Mouse (Mus musculus) MEL (cell line): Measurements from ENCODE around the gene Unc13a. TPM values are rescaled to one million over a fixed set of nuclear protein-coding genes. Genes with fewer than 3 reads are reported as not detected.
A peak's percentile ranks its signal among the peaks of the same experiment; 100 is the strongest.

Experiments
- DNase-seq: peaks from one replicate; pipeline ENCODE4 v3.0.0; 2011; ENCODE audit warnings: low read depth, low spot score
- H3K27ac ChIP-seq: 2 replicates; pipeline ENCODE4 v1.5.1; 2012; ENCODE audit warnings: low read depth, mild to moderate bottlenecking, control low read depth, low read length, moderate library complexity; ENCODE audit not compliant: control insufficient read depth
- H3K27me3 ChIP-seq, 2 experiments: fragments of 150-350 bp in 1 of 2; sonication (generic) in 1 of 2; 2 replicates each; pipeline ENCODE4 v1.6.1; 2012; ENCODE audit warnings: low read length in 2 of 2, mild to moderate bottlenecking in 2 of 2, improper control_type of control experiment in 1 of 2, moderate library complexity in 1 of 2; ENCODE audit not compliant: insufficient read depth in 2 of 2, control insufficient read depth in 1 of 2
- H3K36me3 ChIP-seq, 2 experiments: 2 replicates each; pipeline ENCODE4 v1.6.1; 2012 to 2014; ENCODE audit warnings: low read length in 2 of 2, improper control_type of control experiment in 1 of 2, inconsistent platforms in 1 of 2, mild to moderate bottlenecking in 1 of 2; ENCODE audit not compliant: insufficient read depth in 2 of 2, control insufficient read depth in 1 of 2
- H3K4me1 ChIP-seq, 2 experiments: fragments of 150-350 bp in 1 of 2; sonication (generic) in 1 of 2; 2 replicates each; pipeline ENCODE4 v1.6.1; 2012; ENCODE audit warnings: low read length in 2 of 2, improper control_type of control experiment in 1 of 2, mild to moderate bottlenecking in 1 of 2; ENCODE audit not compliant: insufficient read depth in 2 of 2, control insufficient read depth in 1 of 2
- H3K4me3 ChIP-seq, 2 experiments: fragments of 150-350 bp in 1 of 2; sonication (generic) in 1 of 2; 2 replicates each; pipeline ENCODE4 v1.5.1; 2012; ENCODE audit warnings: low read depth in 2 of 2, low read length in 2 of 2, mild to moderate bottlenecking in 2 of 2, moderate library complexity in 2 of 2, control low read depth in 1 of 2, improper control_type of control experiment in 1 of 2; ENCODE audit not compliant: control insufficient read depth in 1 of 2, insufficient read depth in 1 of 2
- H3K79me2 ChIP-seq: 2 replicates; pipeline ENCODE4 v1.6.1; 2012; ENCODE audit warnings: mild to moderate bottlenecking, low read length, moderate library complexity; ENCODE audit not compliant: control insufficient read depth, poor library complexity, insufficient read depth
- H3K9ac ChIP-seq: 2 replicates; pipeline ENCODE4 v1.6.1; 2012; ENCODE audit warnings: low read depth, mild to moderate bottlenecking, control low read depth, low read length, moderate library complexity; ENCODE audit not compliant: control insufficient read depth, poor library complexity, severe bottlenecking
- H3K9me3 ChIP-seq: fragments of 150-350 bp; sonication (generic); replicated peaks from 2 replicates; pipeline ENCODE4 v1.6.1; 2012; ENCODE audit warnings: mild to moderate bottlenecking, low read length, improper control_type of control experiment, moderate library complexity; ENCODE audit not compliant: insufficient read depth
- BHLHE40 ChIP-seq: IDR thresholded peaks from 2 replicates; pipeline ENCODE4 v1.6.1; 2012; ENCODE audit warnings: low read depth, mild to moderate bottlenecking, inconsistent platforms, low read length, improper control_type of control experiment, borderline replicate concordance
- CHD1 ChIP-seq: IDR thresholded peaks from 2 replicates; pipeline ENCODE4 v1.6.1; 2012; ENCODE audit warnings: low read depth, mild to moderate bottlenecking, inconsistent platforms, low read length, improper control_type of control experiment
- CHD2 ChIP-seq: IDR thresholded peaks from 2 replicates; pipeline ENCODE4 v1.6.1; 2011; ENCODE audit warnings: low read length, improper control_type of control experiment
- CTCF ChIP-seq, 3 experiments: IDR thresholded peaks in 2 of 3; conservative IDR thresholded peaks in 1 of 3; 2 replicates each; pipeline ENCODE4 v1.5.1; 2011 to 2012; ENCODE audit warnings: low read length in 3 of 3, low read depth in 2 of 3, mild to moderate bottlenecking in 2 of 3, improper control_type of control experiment in 1 of 3, inconsistent platforms in 1 of 3, mixed read lengths in 1 of 3, moderate library complexity in 1 of 3; ENCODE audit not compliant: control insufficient read depth in 1 of 3, insufficient read depth in 1 of 3, poor library complexity in 1 of 3, severe bottlenecking in 1 of 3
- ELF1 ChIP-seq: IDR thresholded peaks from 2 replicates; pipeline ENCODE4 v1.6.1; 2014; ENCODE audit warnings: low read depth, mild to moderate bottlenecking, inconsistent platforms, low read length, improper control_type of control experiment, moderate library complexity
- EP300 ChIP-seq, 2 experiments: IDR thresholded peaks; 2 replicates each; pipeline ENCODE4 v1.6.1; 2011; ENCODE audit warnings: improper control_type of control experiment in 2 of 2, low read length in 2 of 2, low read depth in 1 of 2, mild to moderate bottlenecking in 1 of 2
- ETS1 ChIP-seq: IDR thresholded peaks from 2 replicates; pipeline ENCODE4 v1.6.1; 2012; ENCODE audit warnings: low read depth, mild to moderate bottlenecking, inconsistent platforms, low read length, improper control_type of control experiment, moderate library complexity
- GABPA ChIP-seq: IDR thresholded peaks from 2 replicates; pipeline ENCODE4 v1.6.1; 2012; ENCODE audit warnings: low read depth, mild to moderate bottlenecking, inconsistent platforms, low read length, improper control_type of control experiment, moderate library complexity
- HCFC1 ChIP-seq: IDR thresholded peaks from 2 replicates; pipeline ENCODE4 v1.6.1; 2012; ENCODE audit warnings: low read depth, mild to moderate bottlenecking, inconsistent platforms, low read length, improper control_type of control experiment, moderate library complexity
- JUND ChIP-seq: IDR thresholded peaks from 2 replicates; pipeline ENCODE4 v1.6.1; 2011; ENCODE audit warnings: low read depth, mild to moderate bottlenecking, improper control_type of control experiment, low read length
- MAFK ChIP-seq: IDR thresholded peaks from 2 replicates; pipeline ENCODE4 v1.6.1; 2011; ENCODE audit warnings: low read depth, mild to moderate bottlenecking, low read length, improper control_type of control experiment, borderline replicate concordance
- MAX ChIP-seq: IDR thresholded peaks from 2 replicates; pipeline ENCODE4 v1.6.1; 2011; ENCODE audit warnings: low read length, improper control_type of control experiment
- MEF2A ChIP-seq: IDR thresholded peaks from 2 replicates; pipeline ENCODE4 v1.6.1; 2014; ENCODE audit warnings: low read depth, mild to moderate bottlenecking, inconsistent platforms, low read length, improper control_type of control experiment; ENCODE audit not compliant: poor library complexity, insufficient replicate concordance, severe bottlenecking; ENCODE audit errors: extremely low read depth
- MXI1 ChIP-seq: IDR thresholded peaks from 2 replicates; pipeline ENCODE4 v1.6.1; 2011; ENCODE audit warnings: mild to moderate bottlenecking, low read depth, low read length, improper control_type of control experiment
- MYB ChIP-seq: IDR thresholded peaks from 2 replicates; pipeline ENCODE4 v1.6.1; 2011; ENCODE audit warnings: mild to moderate bottlenecking, low read depth, low read length, improper control_type of control experiment
- MYC ChIP-seq: IDR thresholded peaks from 2 replicates; pipeline ENCODE4 v1.6.1; 2011; ENCODE audit warnings: low read depth, mild to moderate bottlenecking, low read length, improper control_type of control experiment, moderate library complexity
- NELFE ChIP-seq: IDR thresholded peaks from 2 replicates; pipeline ENCODE4 v1.6.1; 2011; ENCODE audit warnings: low read depth, low read length, improper control_type of control experiment
- POLR2A ChIP-seq, 2 experiments: IDR thresholded peaks; 2 replicates each; pipeline ENCODE4 v1.6.1; 2011 to 2012; ENCODE audit warnings: low read length in 2 of 2, mild to moderate bottlenecking in 2 of 2, control low read depth in 1 of 2, improper control_type of control experiment in 1 of 2, low read depth in 1 of 2, moderate library complexity in 1 of 2; ENCODE audit not compliant: control insufficient read depth in 1 of 2, insufficient read depth in 1 of 2, poor library complexity in 1 of 2
- POLR2AphosphoS2 ChIP-seq: IDR thresholded peaks from 2 replicates; pipeline ENCODE4 v1.6.1; 2011; ENCODE audit warnings: low read length, improper control_type of control experiment
- POLR2AphosphoS5 ChIP-seq: IDR thresholded peaks from 2 replicates; pipeline ENCODE4 v1.6.1; 2012; ENCODE audit warnings: low read depth, borderline replicate concordance, mild to moderate bottlenecking, inconsistent platforms, low read length, moderate library complexity, mixed read lengths
- RAD21 ChIP-seq: IDR thresholded peaks from 2 replicates; pipeline ENCODE4 v1.6.1; 2011; ENCODE audit warnings: mild to moderate bottlenecking, low read depth, low read length, improper control_type of control experiment
- RCOR1 ChIP-seq: IDR thresholded peaks from 2 replicates; pipeline ENCODE4 v1.6.1; 2012; ENCODE audit warnings: low read depth, mild to moderate bottlenecking, inconsistent platforms, low read length, improper control_type of control experiment
- SIN3A ChIP-seq: IDR thresholded peaks from 2 replicates; pipeline ENCODE4 v1.6.1; 2012; ENCODE audit warnings: low read length, improper control_type of control experiment, inconsistent platforms
- SMC3 ChIP-seq: IDR thresholded peaks from 2 replicates; pipeline ENCODE4 v1.6.1; 2011; ENCODE audit warnings: low read depth, low read length, improper control_type of control experiment
- TAL1 ChIP-seq: IDR thresholded peaks from 2 replicates; pipeline ENCODE4 v1.6.1; 2012; ENCODE audit warnings: mild to moderate bottlenecking, inconsistent platforms, low read length, moderate library complexity, mixed read lengths
- TCF12 ChIP-seq: IDR thresholded peaks from 2 replicates; pipeline ENCODE4 v1.6.1; 2014; ENCODE audit warnings: low read depth, mild to moderate bottlenecking, inconsistent platforms, low read length, improper control_type of control experiment, moderate library complexity
- USF1 ChIP-seq: IDR thresholded peaks from 2 replicates; pipeline ENCODE4 v1.6.1; 2014; ENCODE audit warnings: low read depth, mild to moderate bottlenecking, inconsistent platforms, low read length, improper control_type of control experiment, moderate library complexity
- USF2 ChIP-seq, 2 experiments: IDR thresholded peaks; 2 replicates each; pipeline ENCODE4 v1.6.1; 2011 to 2012; ENCODE audit warnings: improper control_type of control experiment in 2 of 2, low read length in 2 of 2, borderline replicate concordance in 1 of 2, inconsistent platforms in 1 of 2, low read depth in 1 of 2, mild to moderate bottlenecking in 1 of 2; ENCODE audit not compliant: insufficient read depth in 1 of 2
- ZKSCAN1 ChIP-seq: IDR thresholded peaks from 2 replicates; pipeline ENCODE4 v1.6.1; 2012; ENCODE audit warnings: low read depth, mild to moderate bottlenecking, inconsistent platforms, low read length, improper control_type of control experiment, moderate library complexity
- ZMIZ1 ChIP-seq: IDR thresholded peaks from 2 replicates; pipeline ENCODE4 v1.6.1; 2012; ENCODE audit warnings: low read depth, mild to moderate bottlenecking, inconsistent platforms, low read length, improper control_type of control experiment, moderate library complexity
- ZNF384 ChIP-seq: IDR thresholded peaks from 2 replicates; pipeline ENCODE4 v1.6.1; 2012; ENCODE audit warnings: low read depth, mild to moderate bottlenecking, inconsistent platforms, low read length, improper control_type of control experiment
- polyA plus RNA-seq, 2 experiments: library from polyadenylated mRNA; stranded (reverse) in 1 of 2; unstranded in 1 of 2; fragments of >175 nt in 1 of 2; fragments of >200 nt in 1 of 2; gene quantifications; 2 replicates each; pipeline versions ENCODE4 v1.2.1 to v1.2.4; 2012; ENCODE audit warnings: low replicate concordance in 2 of 2, low read depth in 1 of 2; ENCODE audit not compliant: insufficient read length in 2 of 2, insufficient read depth in 1 of 2, missing spikeins in 1 of 2
- total RNA-seq: library from RNA; depleted of rRNA; stranded (reverse); fragments of 300-350 nt; gene quantifications from 2 replicates; pipeline ENCODE4 v1.2.3, GENCODE M21; 2012

The Unc13a gene
- total and polyA plus RNA-seq, 3 experiments: 0.81 to 3.6 TPM; not detected in 1

DNA sequence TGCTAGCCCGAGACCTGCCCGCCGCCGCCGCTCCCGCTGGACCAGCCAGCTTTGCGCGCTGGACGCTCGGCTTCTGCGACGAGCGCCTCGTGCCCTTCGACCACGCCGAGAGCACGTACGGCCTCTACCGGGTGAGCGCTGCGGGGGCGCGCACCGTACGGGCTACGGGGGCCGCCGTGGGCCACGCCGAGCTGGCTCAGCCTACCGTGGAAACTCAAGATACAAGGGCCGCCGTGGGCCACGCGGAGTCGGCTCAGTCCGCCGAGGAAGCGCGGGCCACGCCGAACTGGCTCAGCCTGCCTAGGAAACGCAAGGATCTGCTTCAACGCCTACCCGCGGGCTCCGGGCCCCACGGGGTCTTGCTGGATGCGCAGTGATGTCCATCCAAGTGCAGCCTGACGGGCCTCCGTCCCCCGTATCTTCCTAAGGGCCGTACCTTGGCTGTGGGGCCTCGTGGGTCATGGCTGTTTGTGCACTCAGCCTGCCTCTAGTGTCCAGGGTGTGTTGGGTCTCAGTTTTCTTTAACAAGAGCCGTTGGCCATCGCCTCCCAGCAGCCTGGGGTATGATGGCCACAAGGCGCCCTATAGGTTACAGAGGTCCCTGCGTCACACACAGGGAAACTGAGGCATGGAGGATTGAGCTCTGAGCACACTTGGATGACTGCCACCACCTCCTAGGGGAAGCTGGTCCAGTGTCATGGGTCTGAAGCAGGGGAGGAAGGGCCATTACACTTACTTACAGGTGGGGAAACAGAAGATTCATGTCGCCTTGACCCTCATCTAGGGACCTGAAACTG lies 79.0 kb downstream of the Unc13a start (continued):
- TF ChIP-seq SMC3 (no peak), MAFK (no peak), POLR2AphosphoS2 (no peak), CHD1 (no peak), GABPA (no peak), JUND (no peak), POLR2A (IDR thresholded peaks at IDR 0.05; ENCODE audit: control insufficient read depth in 1 of 2, insufficient read depth in 1 of 2, low read depth in 1 of 2, low read length in 2 of 2, poor library complexity in 1 of 2) (peak in 1 of 2 experiments; percentile 13; a peak in 1 of 4 replicates), ZNF384 (no peak), ZKSCAN1 (no peak), MYB (no peak), CHD2 (no peak), ELF1 (no peak), ETS1 (no peak), POLR2AphosphoS5 (no peak), USF1 (0 out of 2 replicates have a peak, but pooled peaks have one; percentile 1)

DNA sequence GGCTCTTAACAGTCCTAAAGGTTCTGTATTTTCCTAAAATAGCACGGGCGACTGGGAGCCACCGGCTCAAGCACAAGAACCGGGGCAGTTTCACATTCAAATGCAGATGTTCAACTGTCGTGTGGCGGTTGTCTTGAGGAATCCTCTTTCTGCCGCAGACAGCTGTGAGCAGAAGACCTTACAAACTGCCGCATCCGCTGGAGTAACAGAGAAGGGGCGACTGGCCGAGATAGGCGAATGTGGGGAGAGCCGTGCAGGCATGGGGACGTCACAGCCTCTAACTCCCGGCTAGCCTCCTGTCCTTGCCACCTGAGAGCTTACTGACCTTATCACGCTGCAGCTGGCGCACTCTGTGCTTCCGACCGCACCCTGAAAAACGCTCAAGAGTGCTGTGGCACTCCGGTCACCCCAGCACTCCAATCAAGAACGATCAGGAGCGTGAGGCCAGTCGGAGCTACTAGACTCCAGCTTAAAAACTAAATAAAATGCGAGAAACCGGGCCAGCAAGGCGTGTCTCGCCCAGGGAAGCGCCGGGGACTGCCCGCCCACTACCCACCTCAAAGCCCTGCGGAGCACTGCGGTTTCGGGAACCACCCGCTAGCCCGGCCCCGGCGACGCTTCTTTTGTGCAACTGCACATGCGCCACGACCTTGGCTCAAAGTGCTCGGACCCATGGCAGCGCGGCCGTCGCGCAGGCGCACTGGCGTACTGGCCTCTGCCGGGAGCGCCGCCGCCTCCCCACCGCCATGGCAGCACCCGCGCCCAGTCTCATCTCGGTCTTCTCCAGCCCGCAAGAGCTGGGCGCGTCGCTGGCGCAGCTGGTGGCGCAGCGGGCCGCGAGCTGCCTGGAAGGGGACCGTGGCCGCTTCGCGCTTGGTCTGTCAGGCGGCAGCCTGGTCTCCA lies 79.8 kb downstream of the Unc13a start, which contains the start of gene Pgls:
Pgls (plus strand) TSS at position 706 of the 903 bp plus-strand sequence.
- peaks cover 0 to 12% of the 10 kb centered on the region in 2 experiments; a peak in 3 of 4 replicates for H3K36me3 ChIP-seq
- DNase-seq: peak; percentile 96
- H3K4me3 ChIP-seq: peak within 1 kb of the TSS; percentile 79 to 87
- peaks cover 5 to 21% of the 10 kb centered on the region in 2 experiments for H3K4me1 ChIP-seq
- peak within 1 kb of the TSS; percentile 93 for H3K27ac ChIP-seq
- peak within 1 kb of the TSS; percentile 89 for H3K9ac ChIP-seq
- no peaks in the 10 kb centered on the region for H3K9me3 ChIP-seq
- H3K27me3 ChIP-seq: no peaks in the 10 kb centered on the region
- peaks cover 21% of the 10 kb centered on the region for H3K79me2 ChIP-seq
- TF ChIP-seq USF1: 0 out of 2 replicates have a peak, but pooled peaks have one; percentile 10
- peak; percentile 86 for TF ChIP-seq MXI1
- peak; percentile 90 for TF ChIP-seq NELFE
- no peak for TF ChIP-seq USF2 (IDR thresholded peaks at IDR 0.05; ENCODE audit: borderline replicate concordance in 1 of 2, insufficient read depth in 1 of 2, low read depth in 1 of 2, low read length in 2 of 2)
- TF ChIP-seq SMC3: no peak
- TF ChIP-seq MEF2A: no peak
- TF ChIP-seq CTCF (IDR thresholded peaks at IDR 0.05 in 2 of 3, conservative IDR thresholded peaks at IDR 0.05 in 1 of 3; ENCODE audit: control insufficient read depth in 1 of 3, insufficient read depth in 1 of 3, low read depth in 2 of 3, low read length in 3 of 3, poor library complexity in 1 of 3, severe bottlenecking in 1 of 3): no peak
- TF ChIP-seq RCOR1: 0 out of 2 replicates have a peak, but pooled peaks have one; percentile 10
- TF ChIP-seq MYC: peak; percentile 56; the same call in 1 of the 2 replicates
- TF ChIP-seq EP300 (IDR thresholded peaks at IDR 0.05; ENCODE audit: low read depth in 1 of 2, low read length in 2 of 2): peak; percentile 60 to 71
- TF ChIP-seq SIN3A: peak; percentile 76; the same call in 1 of the 2 replicates
- TF ChIP-seq MAX: peak; percentile 46; the same call in 1 of the 2 replicates
- peak; percentile 65 for TF ChIP-seq TCF12
- TF ChIP-seq BHLHE40: no peak
- TF ChIP-seq MYB: no peak; the same call in 1 of the 2 replicates
- peak; percentile 88 for TF ChIP-seq HCFC1
- no peak for TF ChIP-seq RAD21
- peak; percentile 76 for TF ChIP-seq ETS1
- peak; percentile 57; the same call in 1 of the 2 replicates for TF ChIP-seq ELF1
- peak; percentile 53; the same call in 1 of the 2 replicates for TF ChIP-seq ZMIZ1
- TF ChIP-seq TAL1: peak; percentile 84
